Mouse (Mus musculus): ENCODE measurements around the gene Myo1d. TPM values are rescaled to one million over a fixed set of nuclear protein-coding genes. Genes with fewer than 3 reads are reported as not detected.
"Not testable (repeated sequence)": the region's sequence is repeated elsewhere in the genome, so short reads cannot be mapped to it uniquely, and the experiment has no call there.

Gene Myo1d
- polyA plus RNA-seq, 2 experiments from 2014 or later = 0.37 to 0.79 TPM

DNA sequence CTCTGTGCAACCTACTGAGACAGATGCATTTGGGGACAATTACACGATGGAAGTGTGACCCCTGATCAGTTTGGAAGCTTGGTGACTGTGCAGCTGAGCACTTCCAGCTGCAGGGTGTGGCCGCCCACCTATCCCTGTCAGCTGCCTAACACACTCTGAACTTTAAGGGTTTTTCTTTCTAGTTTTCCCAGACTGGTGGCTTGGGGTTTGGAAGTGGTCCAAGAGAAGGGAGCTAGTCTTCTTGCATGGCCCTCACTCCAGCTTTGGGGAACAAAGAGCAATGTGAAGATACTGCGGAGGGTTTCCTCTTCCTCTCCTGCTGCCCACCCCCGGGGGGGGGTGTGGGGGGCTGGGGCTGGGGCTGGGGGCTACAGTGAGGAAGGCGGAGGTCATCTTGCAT lies 300.4 kb downstream of the Myo1d start:
- ATAC-seq = no peak

DNA sequence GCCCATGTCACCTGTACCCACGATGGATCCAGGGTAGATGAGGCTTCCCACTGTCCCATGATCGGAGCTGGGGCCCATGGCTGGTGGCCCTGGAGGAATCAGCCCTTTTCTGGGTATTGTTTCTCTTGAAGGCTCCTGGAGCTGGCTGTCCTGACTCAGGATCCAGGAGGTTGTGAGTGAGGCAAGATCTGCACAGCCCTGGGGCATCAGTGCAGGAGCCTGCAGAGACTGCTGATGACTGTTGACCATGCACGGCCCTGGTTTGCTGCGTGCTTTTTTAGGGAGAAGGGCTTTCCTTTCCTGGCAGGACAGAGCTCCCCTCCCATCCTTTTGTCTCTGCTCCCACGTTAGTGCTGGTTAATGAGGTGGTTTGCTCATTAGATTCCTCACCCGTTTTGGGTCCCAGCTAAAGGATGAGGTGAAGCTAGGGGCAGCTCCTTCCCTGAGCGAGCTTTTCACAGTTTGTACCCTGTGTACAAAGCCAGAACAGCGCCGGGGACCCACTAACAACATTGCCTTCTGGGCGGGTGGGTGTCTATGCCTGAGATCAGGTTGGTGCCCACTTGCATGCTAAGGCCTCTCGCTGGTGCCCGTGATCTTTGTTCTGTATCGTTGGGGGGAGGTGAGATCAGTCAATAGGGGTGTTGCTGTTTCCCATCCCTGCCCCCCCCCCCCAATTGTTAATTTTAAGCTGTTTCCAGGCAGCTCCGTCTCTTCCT lies 301.0 kb downstream of the Myo1d start:
- ATAC-seq = no peak

DNA sequence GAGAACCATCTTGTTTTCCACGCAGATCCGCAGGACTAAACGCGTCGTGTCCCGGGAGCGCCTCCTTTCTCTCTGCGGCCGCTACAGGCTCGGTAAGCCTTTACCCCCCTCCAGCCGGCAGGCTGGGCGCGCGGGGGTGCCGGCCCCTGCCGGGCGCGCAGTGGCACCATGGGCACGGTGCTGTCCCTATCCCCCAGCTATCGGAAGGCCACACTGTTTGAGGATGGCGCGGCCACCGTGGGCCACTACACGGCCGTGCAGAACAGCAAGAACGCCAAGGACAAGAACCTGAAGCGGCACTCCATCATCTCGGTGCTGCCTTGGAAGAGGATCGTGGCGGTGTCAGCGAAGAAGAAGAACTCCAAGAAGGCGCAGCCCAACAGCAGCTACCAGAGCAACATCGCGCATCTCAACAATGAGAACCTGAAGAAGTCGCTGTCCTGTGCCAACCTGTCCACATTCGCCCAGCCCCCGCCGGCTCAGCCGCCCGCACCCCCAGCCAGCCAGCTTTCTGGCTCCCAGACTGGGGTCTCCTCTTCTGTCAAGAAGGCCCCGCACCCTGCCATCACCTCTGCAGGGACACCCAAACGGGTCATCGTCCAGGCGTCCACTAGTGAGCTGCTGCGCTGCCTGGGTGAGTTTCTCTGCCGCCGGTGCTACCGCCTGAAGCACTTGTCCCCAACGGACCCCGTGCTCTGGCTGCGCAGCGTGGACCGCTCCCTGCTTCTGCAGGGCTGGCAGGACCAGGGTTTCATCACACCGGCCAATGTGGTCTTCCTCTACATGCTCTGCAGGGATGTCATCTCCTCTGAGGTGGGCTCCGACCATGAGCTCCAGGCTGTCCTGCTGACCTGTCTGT lies 302.3 kb downstream of the Myo1d start:
- no peak for ATAC-seq

- ATAC-seq = peak; percentile 67
Measured at GRCm38 (mm10) chr11:80476222-80477189, 303.3 kb downstream of the Myo1d start, which contains the start of gene Cdk5r1. Gene Cdk5r1 (plus strand): TSS chr11:80477023.

GRCm38 (mm10) chr11:80475544-80475943 lies 304.3 kb downstream of the Myo1d start:
- ATAC-seq = no peak

- no peak for ATAC-seq
Measured at GRCm38 (mm10) chr11:80474846-80475245, 305.0 kb downstream of the Myo1d start.

DNA sequence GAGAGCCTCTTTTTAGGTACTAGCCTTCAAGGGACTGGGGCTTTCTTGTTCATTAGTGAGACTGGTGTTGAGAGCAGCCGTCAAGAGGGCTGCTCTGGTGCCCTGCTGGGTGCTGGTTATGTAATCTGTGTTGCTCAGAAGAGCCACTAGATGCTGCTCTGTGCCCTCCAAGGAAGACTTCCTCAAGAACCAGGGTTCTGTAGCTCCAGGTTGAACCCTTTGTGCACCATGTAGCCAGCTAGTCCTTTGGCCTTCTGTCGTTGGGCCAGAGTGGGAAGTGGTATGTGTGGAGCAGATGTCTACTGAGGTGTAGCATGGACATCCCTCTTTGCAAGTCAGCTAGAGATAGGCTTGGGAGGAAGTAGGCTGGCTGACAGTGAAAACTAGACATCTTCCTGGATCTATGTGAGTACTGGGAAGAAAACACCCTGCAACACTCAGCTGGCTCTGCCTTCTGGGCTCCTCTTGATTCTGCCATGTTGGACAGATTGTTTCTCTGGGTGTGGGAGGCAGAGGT lies 305.6 kb downstream of the Myo1d start:
- no peak for ATAC-seq

- ATAC-seq = no peak
Measured at GRCm38 (mm10) chr11:80471836-80472605, 307.8 kb downstream of the Myo1d start.

GRCm38 (mm10) chr11:80463605-80464130 lies 316.2 kb downstream of the Myo1d start:
- not testable (repeated sequence) for ATAC-seq

DNA sequence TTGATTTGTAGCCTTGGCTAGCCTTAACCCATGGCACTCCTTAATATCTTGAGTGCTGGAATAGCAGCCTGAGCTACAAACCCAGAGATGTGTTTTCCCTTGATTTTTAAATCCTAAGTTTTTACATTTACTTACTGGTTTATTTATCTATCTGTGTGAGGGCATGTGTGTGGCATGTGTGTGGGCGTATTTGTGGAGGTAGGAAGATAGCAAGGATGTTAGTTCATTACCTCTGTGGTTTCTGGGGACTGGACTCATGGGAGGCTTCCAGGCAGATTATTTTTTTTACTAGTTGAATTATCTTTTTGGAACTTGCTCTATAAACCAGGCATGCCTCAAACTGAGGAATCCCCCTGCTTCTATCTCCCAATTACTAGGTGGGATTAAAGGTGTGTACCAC lies 326.6 kb downstream of the Myo1d start:
- no peak for ATAC-seq

DNA sequence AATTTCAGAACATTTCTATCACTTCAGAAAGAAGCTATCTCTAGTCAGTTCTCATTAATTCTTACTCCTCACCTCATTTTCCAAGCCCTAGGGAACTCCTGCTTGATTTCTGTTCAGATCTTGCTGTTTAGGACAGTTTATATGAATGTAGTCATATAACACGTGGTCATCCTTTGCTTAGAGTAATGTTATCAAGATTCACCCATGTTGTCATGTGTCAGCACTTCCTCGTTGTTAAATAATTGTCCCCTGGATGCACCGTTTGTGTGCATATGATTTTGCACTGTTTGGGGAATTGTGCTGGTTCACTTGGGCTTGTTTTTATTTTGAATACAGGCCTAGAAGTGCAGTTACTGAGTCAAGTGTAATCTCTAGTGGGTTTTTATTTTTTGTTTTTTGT lies 327.6 kb downstream of the Myo1d start:
- ATAC-seq = no peak

- no peak for ATAC-seq
Measured at GRCm38 (mm10) chr11:80449859-80450258, 330.0 kb downstream of the Myo1d start.

DNA sequence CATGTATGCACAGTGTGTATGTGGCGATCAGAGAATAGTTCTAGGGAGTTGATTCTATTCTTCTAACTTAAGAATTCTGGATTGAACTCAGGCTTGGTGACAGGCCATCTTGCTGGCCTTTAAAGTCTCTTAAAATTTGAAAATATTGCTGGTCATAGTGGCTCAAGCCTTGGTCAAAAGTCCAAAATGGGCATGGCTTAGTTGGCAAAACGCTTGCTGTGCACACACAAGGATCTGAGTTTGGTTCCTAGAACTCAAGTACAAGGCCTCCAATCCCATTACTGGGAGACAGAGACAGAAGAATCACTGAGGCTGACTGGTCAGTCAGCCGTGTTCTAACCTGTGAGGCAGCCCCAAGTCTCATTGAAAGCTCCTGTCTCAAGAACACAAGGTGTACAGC lies 332.9 kb downstream of the Myo1d start:
- ATAC-seq = no peak

Other genes with a start within 250 kb of the Myo1d start
- not detected for gene Tmem98, start 30.1 kb upstream of the Myo1d start, polyA plus RNA-seq (2017; shearing (Covaris generic))
- not detected for gene Spaca3, start 78.3 kb upstream of the Myo1d start, polyA plus RNA-seq (2017; shearing (Covaris generic))